Mouse (Mus musculus) stomach, embryonic 16.5 days (tissue): ENCODE measurements around the gene Stat2. TPM values are rescaled to one million over a fixed set of nuclear protein-coding genes. Genes with fewer than 3 reads are reported as not detected.
A peak's percentile ranks its signal among the peaks of the same experiment; 100 is the strongest.

Experiments
- ATAC-seq: fragments of 200-750 bp; cut with Nextera tagmentation; 2 replicates; pipeline ENCODE4 v1.8.0; 2017; ENCODE audit warnings: moderate number of reproducible peaks, moderate TSS enrichment; ENCODE audit not compliant: insufficient read depth, low FRiP score
- H3K27ac ChIP-seq: fragments of 300-500 bp; sonication (generic); 2 replicates; pipeline ENCODE4 v1.5.1; 2014; ENCODE audit warnings: low read length
- H3K27me3 ChIP-seq: fragments of 300-500 bp; sonication (generic); 2 replicates; pipeline ENCODE4 v1.6.1; 2014; ENCODE audit warnings: low read length, control low read depth, mixed read lengths; ENCODE audit not compliant: control insufficient read depth, insufficient read depth
- H3K36me3 ChIP-seq: fragments of 300-500 bp; sonication (generic); 2 replicates; pipeline ENCODE4 v1.6.1; 2014; ENCODE audit warnings: low read length; ENCODE audit not compliant: control insufficient read depth, insufficient read depth
- H3K4me1 ChIP-seq: fragments of 300-500 bp; sonication (generic); 2 replicates; pipeline ENCODE4 v1.6.1; 2014; ENCODE audit warnings: low read length, control low read depth, mixed read lengths; ENCODE audit not compliant: control insufficient read depth, insufficient read depth
- H3K4me2 ChIP-seq: fragments of 300-500 bp; sonication (generic); 2 replicates; pipeline ENCODE4 v1.6.1; 2014; ENCODE audit warnings: low read depth, low read length, mixed read lengths
- H3K4me3 ChIP-seq: fragments of 300-500 bp; sonication (generic); replicated peaks from 2 replicates; pipeline ENCODE4 v1.5.1; 2014; ENCODE audit warnings: mild to moderate bottlenecking, low read length
- H3K9ac ChIP-seq: fragments of 300-500 bp; sonication (generic); 2 replicates; pipeline ENCODE4 v1.6.1; 2014; ENCODE audit warnings: low read length
- H3K9me3 ChIP-seq: fragments of 300-500 bp; sonication (generic); replicated peaks from 2 replicates; pipeline ENCODE4 v1.6.1; 2016; ENCODE audit warnings: low read length, control low read depth; ENCODE audit not compliant: control insufficient read depth
- WGBS: fragments of 180-500 bp; shearing (Covaris S2); extraction: QIAGEN DNeasy Blood & Tissue Kit; methylation state at CpG from one replicate; pipeline ENCODE4 v1.1.7; 2014; 5-methylcytosine and 5-hydroxymethylcytosine counted together
- polyA plus RNA-seq: library from polyadenylated mRNA; unstranded; fragments of >200 nt; fragmentation: Nextera tagmentation; extraction: Ambion mirVana; gene quantifications from 2 replicates; pipeline ENCODE4 v1.2.1, GENCODE M21; 2015

Stat2 gene
- polyA plus RNA-seq, 1 experiment from 2014 or later: 16.1 TPM

- Histone ChIP-seq H3K27ac (peak overlapping the region; percentile 92), H3K27me3 (no peaks in the 10 kb centered on the region), H3K36me3 (no peaks in the 10 kb centered on the region), H3K9me3 (no peaks in the 10 kb centered on the region), H3K4me1 (peaks cover 9% of the 10 kb centered on the region), H3K9ac (peak overlapping the region; percentile 85), H3K4me3 (peak overlapping the region; percentile 66), H3K4me2 (peak overlapping the region; percentile 81)
- ATAC-seq: peak; percentile 48; the same call in 1 of the 2 replicates
- under 1% methylated on average over 14 of the region's 14 CpGs for WGBS
Observed at GRCm38 (mm10) chr10:128232420-128232985, 37.9 kb upstream of the Stat2 start.

- Histone ChIP-seq H3K4me3 (no peak overlapping the region), H3K36me3 (0 out of 2 replicates have a peak, but pooled peaks cover 4% of the 10 kb centered on the region), H3K27me3 (no peaks in the 10 kb centered on the region), H3K9me3 (no peaks in the 10 kb centered on the region), H3K27ac (no peak overlapping the region), H3K9ac (no peak overlapping the region), H3K4me2 (no peak overlapping the region), H3K4me1 (peaks cover 2% of the 10 kb centered on the region; the same call in 1 of the 2 replicates)
- 66% methylated on average over 4 of the region's 4 CpGs for WGBS
- no peak for ATAC-seq
Observed at GRCm38 (mm10) chr10:128236321-128236720, 34.0 kb upstream of the Stat2 start.

- 0 out of 2 replicates have a peak, but pooled peaks cover 7% of the 10 kb centered on the region for H3K36me3 ChIP-seq
- H3K9me3 ChIP-seq: no peaks in the 10 kb centered on the region
- 71% methylated on average over 15 of the region's 15 CpGs for WGBS
- H3K27ac ChIP-seq: no peak overlapping the region
- no peak overlapping the region for H3K4me2 ChIP-seq
- no peaks in the 10 kb centered on the region for H3K27me3 ChIP-seq
- no peak overlapping the region for H3K9ac ChIP-seq
- ATAC-seq: no peak
- no peaks in the 10 kb centered on the region for H3K4me1 ChIP-seq
- no peak overlapping the region for H3K4me3 ChIP-seq
Observed at GRCm38 (mm10) chr10:128237807-128238480, 32.4 kb upstream of the Stat2 start.

- H3K4me3 ChIP-seq: no peak overlapping the region
- no peaks in the 10 kb centered on the region for H3K4me1 ChIP-seq
- no peaks in the 10 kb centered on the region for H3K9me3 ChIP-seq
- no peaks in the 10 kb centered on the region for H3K27me3 ChIP-seq
- no peak for ATAC-seq
- no peak overlapping the region for H3K27ac ChIP-seq
- 93% methylated on average over 4 of the region's 4 CpGs for WGBS
- H3K9ac ChIP-seq: no peak overlapping the region
- no peak overlapping the region for H3K4me2 ChIP-seq
- H3K36me3 ChIP-seq: peaks cover 11% of the 10 kb centered on the region; the same call in 1 of the 2 replicates
Observed at GRCm38 (mm10) chr10:128239140-128239539, 31.2 kb upstream of the Stat2 start.

GRCm38 (mm10) chr10:128240131-128240530 lies 30.2 kb upstream of the Stat2 start:
- 81% methylated on average over 18 of the region's 18 CpGs for WGBS
- Histone ChIP-seq H3K9ac (no peak overlapping the region), H3K36me3 (peaks cover 16% of the 10 kb centered on the region; the same call in 1 of the 2 replicates), H3K4me3 (no peak overlapping the region), H3K4me1 (no peaks in the 10 kb centered on the region), H3K27ac (no peak overlapping the region), H3K9me3 (no peaks in the 10 kb centered on the region), H3K4me2 (no peak overlapping the region), H3K27me3 (no peaks in the 10 kb centered on the region)
- ATAC-seq: no peak

GRCm38 (mm10) chr10:128243252-128243651 lies 27.1 kb upstream of the Stat2 start:
- Histone ChIP-seq H3K4me1 (no peaks in the 10 kb centered on the region), H3K4me3 (no peak overlapping the region), H3K4me2 (no peak overlapping the region), H3K36me3 (peaks cover 19% of the 10 kb centered on the region; the same call in 1 of the 2 replicates), H3K27me3 (no peaks in the 10 kb centered on the region), H3K9ac (no peak overlapping the region), H3K27ac (no peak overlapping the region), H3K9me3 (no peaks in the 10 kb centered on the region)
- no peak for ATAC-seq
- 91% methylated on average over 8 of the region's 8 CpGs for WGBS

- 94% methylated on average over 15 of the region's 15 CpGs for WGBS
Observed at GRCm38 (mm10) chr10:128244121-128244520, 26.2 kb upstream of the Stat2 start.

GRCm38 (mm10) chr10:128247020-128247732 lies 23.2 kb upstream of the Stat2 start:
- no peak overlapping the region for H3K9ac ChIP-seq
- WGBS: 81% methylated on average over 17 of the region's 17 CpGs
- peaks cover 27% of the 10 kb centered on the region; the same call in 1 of the 2 replicates for H3K36me3 ChIP-seq
- no peaks in the 10 kb centered on the region for H3K27me3 ChIP-seq
- H3K4me3 ChIP-seq: no peak overlapping the region; the same call in 1 of the 2 replicates
- no peaks in the 10 kb centered on the region for H3K9me3 ChIP-seq
- no peaks in the 10 kb centered on the region for H3K4me1 ChIP-seq
- H3K4me2 ChIP-seq: no peak overlapping the region
- no peak for ATAC-seq
- peak overlapping the region; percentile 62 for H3K27ac ChIP-seq

More at GRCm38 (mm10) chr10:128244121-128244520, 26.2 kb upstream of the Stat2 start:
- Histone ChIP-seq H3K4me3 (no peak overlapping the region), H3K9me3 (no peaks in the 10 kb centered on the region), H3K4me1 (no peaks in the 10 kb centered on the region), H3K27me3 (no peaks in the 10 kb centered on the region), H3K27ac (no peak overlapping the region), H3K9ac (no peak overlapping the region), H3K36me3 (peaks cover 19% of the 10 kb centered on the region; the same call in 1 of the 2 replicates), H3K4me2 (no peak overlapping the region)
- ATAC-seq: no peak

GRCm38 (mm10) chr10:128250565-128250964 lies 19.8 kb upstream of the Stat2 start:
- Histone ChIP-seq H3K36me3 (peaks cover 18% of the 10 kb centered on the region; the same call in 1 of the 2 replicates), H3K27ac (no peak overlapping the region)
- whole genome bisulfite sequencing: 96% methylated on average over 13 of the region's 13 CpGs

More at GRCm38 (mm10) chr10:128250565-128250964, 19.8 kb upstream of the Stat2 start:
- H3K4me2 ChIP-seq: no peak overlapping the region
- H3K9ac ChIP-seq: no peak overlapping the region
- H3K9me3 ChIP-seq: no peaks in the 10 kb centered on the region
- ATAC-seq: no peak
- H3K27me3 ChIP-seq: no peaks in the 10 kb centered on the region
- H3K4me1 ChIP-seq: no peaks in the 10 kb centered on the region
- no peak overlapping the region for H3K4me3 ChIP-seq
